Mouse (Mus musculus): ENCODE data around the gene Wfdc21.

Wfdc21 gene

GRCm38 (mm10) chr11:83741841-83742240 lies 4.9 kb upstream of the Wfdc21 start:
- TF ChIP-seq GATA4 (IDR thresholded peaks at IDR 0.05; ENCODE audit: insufficient replicate concordance, low read length), result peak; percentile 88; the same call in 1 of the 2 replicates

- no peak for TF ChIP-seq GATA4 (IDR thresholded peaks at IDR 0.05; ENCODE audit: insufficient replicate concordance, low read length)
Measured at GRCm38 (mm10) chr11:83742731-83743355, 3.9 kb upstream of the Wfdc21 start.

GRCm38 (mm10) chr11:83743525-83743924 lies 3.2 kb upstream of the Wfdc21 start:
- no peak for TF ChIP-seq GATA4 (IDR thresholded peaks at IDR 0.05; ENCODE audit: insufficient replicate concordance, low read length)

GRCm38 (mm10) chr11:83746152-83746551 lies 588 bp upstream of the Wfdc21 start:
- TF ChIP-seq GATA4 (IDR thresholded peaks at IDR 0.05; ENCODE audit: insufficient replicate concordance, low read length), result no peak

GRCm38 (mm10) chr11:83747376-83748265 lies 881 bp downstream of the Wfdc21 start:
- no peak for TF ChIP-seq GATA4 (IDR thresholded peaks at IDR 0.05; ENCODE audit: insufficient replicate concordance, low read length)

GRCm38 (mm10) chr11:83753581-83754181 lies 6.9 kb downstream of the Wfdc21 start, which contains the start of gene Heatr6:
TSS of gene Heatr6 (plus strand) at chr11:83753696.
- no peak; the same call in 1 of the 2 replicates for TF ChIP-seq GATA4 (IDR thresholded peaks at IDR 0.05; ENCODE audit: insufficient replicate concordance, low read length)

- TF ChIP-seq GATA4 (IDR thresholded peaks at IDR 0.05; ENCODE audit: insufficient replicate concordance, low read length), result no peak
Measured at GRCm38 (mm10) chr11:83754227-83754626, 7.5 kb downstream of the Wfdc21 start.

- no peak for TF ChIP-seq GATA4 (IDR thresholded peaks at IDR 0.05; ENCODE audit: insufficient replicate concordance, low read length)
Measured at GRCm38 (mm10) chr11:83767306-83767705, 20.6 kb downstream of the Wfdc21 start.

GRCm38 (mm10) chr11:83768976-83769375 lies 22.2 kb downstream of the Wfdc21 start:
- no peak for TF ChIP-seq GATA4 (IDR thresholded peaks at IDR 0.05; ENCODE audit: insufficient replicate concordance, low read length)

- no peak for TF ChIP-seq GATA4 (IDR thresholded peaks at IDR 0.05; ENCODE audit: insufficient replicate concordance, low read length)
Measured at GRCm38 (mm10) chr11:83771014-83771413, 24.3 kb downstream of the Wfdc21 start.

GRCm38 (mm10) chr11:83772341-83772740 lies 25.6 kb downstream of the Wfdc21 start:
- TF ChIP-seq GATA4 (IDR thresholded peaks at IDR 0.05; ENCODE audit: insufficient replicate concordance, low read length), result no peak

GRCm38 (mm10) chr11:83773691-83774090 lies 27.0 kb downstream of the Wfdc21 start:
- TF ChIP-seq GATA4 (IDR thresholded peaks at IDR 0.05; ENCODE audit: insufficient replicate concordance, low read length), result no peak

- no peak for TF ChIP-seq GATA4 (IDR thresholded peaks at IDR 0.05; ENCODE audit: insufficient replicate concordance, low read length)
Measured at GRCm38 (mm10) chr11:83774324-83774723, 27.6 kb downstream of the Wfdc21 start.

- TF ChIP-seq GATA4 (IDR thresholded peaks at IDR 0.05; ENCODE audit: insufficient replicate concordance, low read length), result no peak
Measured at GRCm38 (mm10) chr11:83776798-83777197, 30.1 kb downstream of the Wfdc21 start.

GRCm38 (mm10) chr11:83783931-83784600 lies 37.3 kb downstream of the Wfdc21 start:
- TF ChIP-seq GATA4 (IDR thresholded peaks at IDR 0.05; ENCODE audit: insufficient replicate concordance, low read length), result no peak
